Mouse (Mus musculus): ENCODE data around the gene Fbxo17. TPM values are rescaled to one million over a fixed set of nuclear protein-coding genes. Genes with fewer than 3 reads are reported as not detected.
"Not testable (repeated sequence)": the region's sequence is repeated elsewhere in the genome, so short reads cannot be mapped to it uniquely, and the experiment has no call there.

Gene Fbxo17
- 7.3 and 8.0 TPM in 2 replicates for polyA plus RNA-seq (2016; fragmentation: Nextera tagmentation; extraction: Ambion mirVana)

- H3K27ac ChIP-seq, result no peak within 1 kb of the TSS
- 2% methylated on average over 36 of the region's 36 CpGs for WGBS
Measured at GRCm38 (mm10) chr7:28716590-28717281, at the start of gene Fbxo17. Gene Fbxo17 (plus strand): TSS chr7:28716804.

GRCm38 (mm10) chr7:28671172-28671571 lies 45.4 kb upstream of the Fbxo17 start:
- H3K4me3 ChIP-seq (replicated peaks), result no peak overlapping the region
- peaks cover 2% of the 10 kb centered on the region; the same call in 1 of the 2 replicates for H3K4me1 ChIP-seq
- H3K9me3 ChIP-seq, result no peaks in the 10 kb centered on the region
- ATAC-seq (ENCODE audit: low FRiP score), result no peak
- no peak overlapping the region for H3K9ac ChIP-seq
- H3K36me3 ChIP-seq (replicated peaks), result no peaks in the 10 kb centered on the region
- 76% methylated on average over 4 of the region's 4 CpGs for WGBS
- H3K4me2 ChIP-seq, result no peak overlapping the region
- no peak overlapping the region for H3K27ac ChIP-seq
- no peaks in the 10 kb centered on the region for H3K27me3 ChIP-seq

More at GRCm38 (mm10) chr7:28716590-28717281, at the start of gene Fbxo17:
- Histone ChIP-seq H3K9me3 (no peaks in the 10 kb centered on the region), H3K4me1 (peaks cover 10% of the 10 kb centered on the region), H3K4me2 (peak within 1 kb of the TSS; percentile 75), H3K4me3 (replicated peaks) (peak within 1 kb of the TSS; percentile 48), H3K36me3 (replicated peaks) (no peaks in the 10 kb centered on the region), H3K9ac (peak within 1 kb of the TSS; percentile 61), H3K27me3 (no peaks in the 10 kb centered on the region)
- ATAC-seq (ENCODE audit: low FRiP score), result peak; percentile 58; the same call in 1 of the 2 replicates

- Histone ChIP-seq H3K4me3 (replicated peaks) (no peak overlapping the region), H3K36me3 (replicated peaks) (no peaks in the 10 kb centered on the region), H3K4me1 (no peaks in the 10 kb centered on the region), H3K27ac (no peak overlapping the region), H3K9ac (no peak overlapping the region), H3K27me3 (no peaks in the 10 kb centered on the region), H3K9me3 (no peaks in the 10 kb centered on the region), H3K4me2 (no peak overlapping the region)
- ATAC-seq (ENCODE audit: low FRiP score), result no peak
- 89% methylated on average over 5 of the region's 5 CpGs for WGBS
Measured at GRCm38 (mm10) chr7:28672276-28672675, 44.3 kb upstream of the Fbxo17 start.

- H3K27ac ChIP-seq; H3K4me3 ChIP-seq (replicated peaks); H3K9ac ChIP-seq; H3K27me3 ChIP-seq; ATAC-seq (ENCODE audit: low FRiP score); H3K9me3 ChIP-seq; H3K36me3 ChIP-seq (replicated peaks); H3K4me2 ChIP-seq; H3K4me1 ChIP-seq: not testable (repeated sequence)
- 74% methylated on average over 5 of the region's 5 CpGs for whole genome bisulfite sequencing
Measured at GRCm38 (mm10) chr7:28672786-28673185, 43.8 kb upstream of the Fbxo17 start.

GRCm38 (mm10) chr7:28674994-28675393 lies 41.6 kb upstream of the Fbxo17 start:
- H3K9me3 ChIP-seq, result no peaks in the 10 kb centered on the region
- no peaks in the 10 kb centered on the region for H3K27me3 ChIP-seq
- no peak overlapping the region for H3K4me2 ChIP-seq
- no peaks in the 10 kb centered on the region for H3K4me1 ChIP-seq
- WGBS, result 82% methylated on average over 9 of the region's 9 CpGs
- H3K9ac ChIP-seq, result no peak overlapping the region
- H3K36me3 ChIP-seq (replicated peaks), result no peaks in the 10 kb centered on the region
- H3K27ac ChIP-seq, result no peak overlapping the region
- no peak for ATAC-seq (ENCODE audit: low FRiP score)
- no peak overlapping the region for H3K4me3 ChIP-seq (replicated peaks)

GRCm38 (mm10) chr7:28675746-28676145 lies 40.9 kb upstream of the Fbxo17 start:
- H3K4me3 ChIP-seq (replicated peaks), result no peak overlapping the region
- 46% methylated on average over 11 of the region's 11 CpGs for WGBS
- no peaks in the 10 kb centered on the region for H3K4me1 ChIP-seq
- H3K4me2 ChIP-seq, result no peak overlapping the region
- no peaks in the 10 kb centered on the region for H3K36me3 ChIP-seq (replicated peaks)
- H3K27ac ChIP-seq, result no peak overlapping the region
- no peak overlapping the region for H3K9ac ChIP-seq
- no peaks in the 10 kb centered on the region for H3K9me3 ChIP-seq
- no peak for ATAC-seq (ENCODE audit: low FRiP score)
- no peaks in the 10 kb centered on the region for H3K27me3 ChIP-seq

- 89% methylated on average over 13 of the region's 13 CpGs for WGBS
- H3K4me2 ChIP-seq, result no peak overlapping the region
- no peaks in the 10 kb centered on the region for H3K4me1 ChIP-seq
- no peak overlapping the region for H3K27ac ChIP-seq
- H3K4me3 ChIP-seq (replicated peaks), result no peak overlapping the region
- no peaks in the 10 kb centered on the region for H3K9me3 ChIP-seq
- no peak overlapping the region for H3K9ac ChIP-seq
- ATAC-seq (ENCODE audit: low FRiP score), result no peak
- no peaks in the 10 kb centered on the region for H3K27me3 ChIP-seq
- H3K36me3 ChIP-seq (replicated peaks), result no peaks in the 10 kb centered on the region
Measured at GRCm38 (mm10) chr7:28676811-28677541, 39.6 kb upstream of the Fbxo17 start.

- no peak overlapping the region for H3K9ac ChIP-seq
Measured at GRCm38 (mm10) chr7:28677624-28678023, 39.0 kb upstream of the Fbxo17 start.

GRCm38 (mm10) chr7:28691075-28691474 lies 25.5 kb upstream of the Fbxo17 start:
- H3K4me1 ChIP-seq, result peaks cover 25% of the 10 kb centered on the region
- ATAC-seq (ENCODE audit: low FRiP score), result no peak
- H3K9ac ChIP-seq, result no peak overlapping the region
- no peak overlapping the region for H3K4me2 ChIP-seq
- H3K27ac ChIP-seq, result no peak overlapping the region
- H3K4me3 ChIP-seq (replicated peaks), result no peak overlapping the region
- no peaks in the 10 kb centered on the region for H3K9me3 ChIP-seq
- 73% methylated on average over 7 of the region's 7 CpGs for WGBS
- H3K27me3 ChIP-seq, result peaks cover 29% of the 10 kb centered on the region
- no peaks in the 10 kb centered on the region for H3K36me3 ChIP-seq (replicated peaks)

More at GRCm38 (mm10) chr7:28677624-28678023, 39.0 kb upstream of the Fbxo17 start:
- Histone ChIP-seq H3K4me1 (no peaks in the 10 kb centered on the region), H3K4me3 (replicated peaks) (no peak overlapping the region), H3K27ac (no peak overlapping the region), H3K9me3 (no peaks in the 10 kb centered on the region), H3K4me2 (no peak overlapping the region), H3K36me3 (replicated peaks) (no peaks in the 10 kb centered on the region), H3K27me3 (no peaks in the 10 kb centered on the region)
- no peak for ATAC-seq (ENCODE audit: low FRiP score)
- 88% methylated on average over 8 of the region's 8 CpGs for WGBS

GRCm38 (mm10) chr7:28692545-28693320 lies 23.9 kb upstream of the Fbxo17 start, which contains the start of gene Fbxo27:
Gene Fbxo27 (plus strand): TSS chr7:28692849.
- WGBS, result 18% methylated on average over 30 of the region's 30 CpGs

GRCm38 (mm10) chr7:28693321-28693966 lies 23.2 kb upstream of the Fbxo17 start:
- Histone ChIP-seq H3K27me3 (peaks cover 29% of the 10 kb centered on the region), H3K4me2 (peak overlapping the region; percentile 90), H3K4me1 (peaks cover 25% of the 10 kb centered on the region), H3K4me3 (replicated peaks) (peak overlapping the region; percentile 53), H3K9ac (peak overlapping the region; percentile 59), H3K36me3 (replicated peaks) (no peaks in the 10 kb centered on the region), H3K9me3 (no peaks in the 10 kb centered on the region), H3K27ac (no peak overlapping the region)
- WGBS, result under 1% methylated on average over 38 of the region's 38 CpGs
- ATAC-seq (ENCODE audit: low FRiP score), result peak; percentile 77

More at GRCm38 (mm10) chr7:28692545-28693320, 23.9 kb upstream of the Fbxo17 start, which contains the start of gene Fbxo27:
- Histone ChIP-seq H3K4me2 (peak within 1 kb of the TSS; percentile 90), H3K27me3 (peaks cover 29% of the 10 kb centered on the region), H3K9ac (peak within 1 kb of the TSS; percentile 59), H3K27ac (no peak within 1 kb of the TSS), H3K36me3 (replicated peaks) (no peaks in the 10 kb centered on the region), H3K4me1 (peaks cover 25% of the 10 kb centered on the region), H3K9me3 (no peaks in the 10 kb centered on the region), H3K4me3 (replicated peaks) (peak within 1 kb of the TSS; percentile 53)
- 0 out of 2 replicates have a peak, but pooled peaks have one; percentile 30 for ATAC-seq (ENCODE audit: low FRiP score)
